Mouse (Mus musculus) urinary bladder, adult 2 months (tissue): ENCODE measurements around the gene Taf9. TPM values are rescaled to one million over a fixed set of nuclear protein-coding genes. Genes with fewer than 3 reads are reported as not detected.

Source experiments
- DNase-seq: peaks from one replicate; pipeline ENCODE4 v3.0.0; 2022; ENCODE audit warnings: low spot score
- polyA plus RNA-seq: library from polyadenylated mRNA; depleted of rRNA; stranded (reverse); fragments of >200 nt; gene quantifications from 2 replicates; pipeline ENCODE4 v1.2.3, GENCODE M21; 2012; rRNA removed

Gene Taf9
- polyA plus RNA-seq = 8.3 and 8.7 TPM in 2 replicates

DNA sequence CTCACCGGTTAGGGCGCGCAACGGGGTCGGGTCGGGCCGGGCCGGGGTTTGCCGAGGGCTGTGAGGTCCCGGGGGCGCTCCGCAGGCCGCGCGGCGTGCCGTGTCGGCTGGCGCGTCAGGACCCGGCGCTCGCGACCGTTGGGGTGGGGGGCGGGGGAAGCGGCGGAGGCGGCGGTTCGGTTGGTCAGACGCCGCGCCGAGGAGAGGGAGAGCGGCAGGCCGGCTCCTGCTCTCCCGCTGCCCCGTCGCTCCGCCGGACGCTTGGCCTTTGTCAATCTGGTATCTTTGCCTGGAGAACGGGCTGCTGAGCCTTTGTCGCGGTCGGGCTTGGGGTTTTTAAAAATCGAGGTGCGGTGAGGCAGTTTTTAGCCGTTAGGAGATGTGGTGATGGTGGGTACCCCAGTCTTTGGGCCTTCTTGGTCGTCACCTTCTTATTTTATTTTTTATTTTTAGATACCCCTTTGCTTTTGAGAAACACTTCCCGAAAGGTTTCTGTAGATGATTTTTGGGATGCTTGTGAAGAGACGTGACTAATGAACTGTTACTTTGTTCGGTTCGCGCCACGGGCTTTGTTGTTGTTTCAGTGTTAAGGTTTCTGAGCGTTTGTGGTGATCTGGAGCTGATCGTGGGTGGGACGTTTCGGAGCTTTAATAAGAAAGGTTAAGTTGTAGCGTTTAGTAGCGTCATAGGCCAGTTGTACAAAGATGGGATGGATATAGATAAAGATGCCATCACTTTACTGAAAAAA lies at the start of gene Taf9:
Gene Taf9, plus strand, starts transcription at position 141 of the 748 bp plus-strand sequence.
- no peak for DNase-seq

DNA sequence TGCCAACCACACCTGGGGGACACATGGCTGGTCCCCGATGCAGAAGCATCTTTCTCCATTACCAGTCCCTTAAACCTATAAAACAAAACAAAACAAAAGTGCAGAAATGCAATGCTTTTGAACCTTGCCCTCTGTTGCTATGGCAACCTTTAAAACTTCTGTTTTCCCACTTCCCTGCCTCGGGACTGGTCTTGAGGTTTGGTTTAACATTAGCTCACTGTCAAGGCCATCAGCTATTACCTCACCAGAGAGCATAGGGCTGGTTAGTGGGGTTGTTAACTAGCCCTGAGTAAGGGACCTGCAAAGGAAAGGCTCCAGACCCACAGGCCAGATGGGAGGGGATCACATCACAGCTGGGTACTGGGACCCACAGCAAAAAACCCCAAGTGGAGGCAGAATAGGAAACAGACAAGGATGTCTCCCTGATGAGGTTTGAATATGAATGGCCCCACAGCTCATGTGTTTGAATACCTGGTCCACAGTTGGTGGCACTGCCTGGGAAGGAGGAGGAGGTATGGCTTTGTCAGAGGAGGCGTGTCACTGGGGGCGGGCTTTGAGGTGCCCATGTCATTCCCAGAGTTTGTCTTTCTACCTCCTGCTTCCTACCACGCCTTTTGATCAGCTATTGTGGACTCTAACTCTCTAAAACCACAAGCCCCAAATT lies 49.0 kb upstream of the Taf9 start:
- DNase-seq = no peak

DNA sequence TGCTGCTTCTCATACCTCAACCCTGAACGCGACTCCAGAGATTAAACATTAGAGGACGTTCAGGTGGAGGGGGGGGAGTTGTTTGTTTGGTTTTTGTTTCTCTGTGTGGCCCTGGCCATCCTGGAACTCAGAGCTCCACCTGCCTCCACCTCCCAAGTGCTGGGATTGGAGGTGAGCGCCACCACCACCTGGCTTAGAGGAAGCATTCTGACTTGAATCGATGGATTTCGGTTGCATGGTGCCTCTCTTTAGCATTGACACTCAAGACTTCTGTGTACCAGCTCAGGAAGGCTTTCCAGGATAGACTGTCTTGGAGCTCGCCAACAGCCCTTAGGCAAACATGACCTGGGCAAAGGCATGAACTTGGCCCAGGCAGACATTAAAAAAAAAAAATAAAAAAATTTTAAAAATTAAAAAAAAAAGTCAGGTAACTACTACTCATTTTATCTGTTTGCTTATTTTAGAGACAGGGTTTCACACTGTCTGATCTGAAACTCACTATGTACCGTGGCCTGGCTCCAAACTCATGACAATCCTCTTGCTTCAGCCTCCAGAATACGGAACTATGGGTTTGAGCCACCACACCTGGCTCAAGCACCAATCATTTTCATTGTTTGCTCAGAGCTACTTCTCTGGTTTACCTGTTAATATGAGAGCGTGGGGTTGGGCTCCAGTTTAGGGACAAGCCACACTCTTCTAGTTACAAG lies 48.2 kb upstream of the Taf9 start:
- DNase-seq = no peak

DNA sequence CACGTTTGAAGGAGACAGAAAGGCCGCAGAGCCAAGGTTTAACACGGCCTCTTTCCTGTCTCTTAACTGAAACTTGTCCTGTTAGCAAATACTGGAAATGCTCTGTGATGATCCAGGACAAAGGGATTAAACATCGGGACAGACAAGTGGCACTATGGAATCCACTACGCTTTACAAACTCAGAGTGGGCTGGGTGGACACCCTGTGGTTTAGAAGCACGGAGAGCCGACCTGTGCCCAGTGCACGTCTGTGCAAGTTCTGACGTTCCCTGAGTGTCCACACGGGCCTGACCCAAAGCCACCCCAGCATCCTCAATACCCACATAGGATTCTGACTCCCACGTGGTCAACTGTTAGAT lies 47.7 kb upstream of the Taf9 start:
- DNase-seq = no peak

DNA sequence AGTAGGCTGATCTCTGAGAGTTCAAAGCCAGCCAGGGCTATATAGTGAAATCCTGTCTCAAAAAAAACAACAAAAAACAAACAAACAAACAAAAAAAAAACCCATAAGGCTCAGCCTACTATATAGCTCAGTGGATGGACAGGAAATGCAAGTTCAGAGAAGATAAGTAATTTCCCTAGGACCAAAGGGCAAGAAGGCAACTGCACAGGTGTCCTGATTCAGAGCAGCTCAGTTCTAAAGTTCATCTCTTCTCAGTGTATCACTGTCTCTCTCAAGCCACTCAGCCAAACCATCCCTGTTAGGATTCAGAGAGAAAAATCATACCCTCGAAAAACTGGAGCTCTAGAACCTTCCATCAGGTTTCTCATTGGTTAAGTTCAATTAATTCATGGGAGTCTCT lies 45.5 kb upstream of the Taf9 start:
- DNase-seq = no peak

DNA sequence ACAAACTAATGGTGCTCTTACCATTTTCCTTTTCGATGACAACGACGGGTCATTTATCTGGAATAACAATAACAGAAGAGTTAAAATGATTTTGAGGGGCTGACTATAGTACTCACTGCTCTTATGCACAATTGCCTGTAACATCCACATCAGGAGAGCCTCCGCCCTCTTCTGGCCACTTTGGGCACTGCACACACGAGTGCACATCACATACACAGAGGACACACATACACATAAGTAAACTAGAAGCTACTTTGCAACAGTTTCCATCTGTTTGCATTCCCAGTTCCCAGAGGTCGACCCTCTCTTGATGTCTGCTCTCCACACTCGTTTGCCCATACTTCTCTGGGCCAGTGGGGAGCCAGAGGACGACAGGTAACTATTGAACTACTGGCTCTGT lies 43.6 kb upstream of the Taf9 start:
- DNase-seq = no peak

DNA sequence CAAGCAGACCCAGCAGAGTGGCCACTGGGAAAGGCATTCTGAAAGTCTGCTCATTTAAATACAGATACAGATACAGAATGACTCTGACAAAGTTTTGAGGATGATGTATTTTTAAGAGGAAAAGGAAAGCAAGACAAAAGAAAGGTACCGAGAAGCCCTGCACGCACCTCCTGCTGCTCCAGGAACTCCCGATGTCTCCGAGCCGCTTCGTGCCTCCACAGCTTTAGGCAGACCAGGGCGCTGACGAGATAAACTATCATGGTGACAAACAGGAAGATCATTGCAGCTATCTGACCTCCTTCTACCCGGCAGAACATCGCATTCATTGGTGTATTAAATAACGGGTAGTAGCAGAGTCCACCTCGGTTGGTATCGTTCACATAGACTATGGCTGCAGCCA lies 40.1 kb upstream of the Taf9 start:
- no peak for DNase-seq

DNA sequence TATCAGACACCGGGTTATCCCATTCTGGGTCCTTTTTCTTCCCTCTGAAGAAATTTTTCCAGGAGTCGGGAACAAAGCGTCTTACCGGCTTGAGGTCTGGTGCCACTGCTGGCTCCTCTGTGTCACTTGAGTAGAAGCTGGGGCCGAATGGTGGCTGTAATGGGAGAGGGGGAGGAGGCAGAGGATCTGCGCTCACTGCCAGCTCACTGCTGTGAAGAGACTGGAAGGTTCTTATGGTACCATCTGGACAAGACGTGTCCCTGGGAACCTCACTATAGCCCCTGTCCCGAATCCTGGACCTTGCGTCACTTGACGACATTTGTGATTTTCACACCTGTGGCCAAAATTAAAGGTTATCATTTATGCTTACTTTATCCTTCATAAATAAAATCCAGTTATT lies 39.1 kb upstream of the Taf9 start:
- DNase-seq = no peak

DNA sequence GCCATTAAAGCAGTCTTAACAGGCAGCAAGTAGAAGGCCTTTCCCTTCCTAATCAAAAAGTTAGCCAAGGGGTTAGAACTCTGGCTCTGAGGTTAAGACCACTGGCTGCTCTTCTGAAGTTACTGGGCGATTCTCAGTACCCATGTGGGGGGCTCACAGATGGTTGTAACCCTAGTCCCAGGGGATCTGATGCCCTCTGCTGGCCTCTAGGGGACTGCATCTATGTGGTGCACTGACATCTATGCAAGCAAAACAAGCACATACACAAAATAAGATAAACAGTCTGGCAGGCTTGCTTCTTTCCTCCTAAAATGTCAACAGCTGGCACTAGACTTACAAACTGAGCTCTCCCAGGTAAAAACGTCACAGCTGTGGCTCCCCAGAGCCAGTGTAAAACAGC lies 38.5 kb upstream of the Taf9 start:
- DNase-seq = no peak

DNA sequence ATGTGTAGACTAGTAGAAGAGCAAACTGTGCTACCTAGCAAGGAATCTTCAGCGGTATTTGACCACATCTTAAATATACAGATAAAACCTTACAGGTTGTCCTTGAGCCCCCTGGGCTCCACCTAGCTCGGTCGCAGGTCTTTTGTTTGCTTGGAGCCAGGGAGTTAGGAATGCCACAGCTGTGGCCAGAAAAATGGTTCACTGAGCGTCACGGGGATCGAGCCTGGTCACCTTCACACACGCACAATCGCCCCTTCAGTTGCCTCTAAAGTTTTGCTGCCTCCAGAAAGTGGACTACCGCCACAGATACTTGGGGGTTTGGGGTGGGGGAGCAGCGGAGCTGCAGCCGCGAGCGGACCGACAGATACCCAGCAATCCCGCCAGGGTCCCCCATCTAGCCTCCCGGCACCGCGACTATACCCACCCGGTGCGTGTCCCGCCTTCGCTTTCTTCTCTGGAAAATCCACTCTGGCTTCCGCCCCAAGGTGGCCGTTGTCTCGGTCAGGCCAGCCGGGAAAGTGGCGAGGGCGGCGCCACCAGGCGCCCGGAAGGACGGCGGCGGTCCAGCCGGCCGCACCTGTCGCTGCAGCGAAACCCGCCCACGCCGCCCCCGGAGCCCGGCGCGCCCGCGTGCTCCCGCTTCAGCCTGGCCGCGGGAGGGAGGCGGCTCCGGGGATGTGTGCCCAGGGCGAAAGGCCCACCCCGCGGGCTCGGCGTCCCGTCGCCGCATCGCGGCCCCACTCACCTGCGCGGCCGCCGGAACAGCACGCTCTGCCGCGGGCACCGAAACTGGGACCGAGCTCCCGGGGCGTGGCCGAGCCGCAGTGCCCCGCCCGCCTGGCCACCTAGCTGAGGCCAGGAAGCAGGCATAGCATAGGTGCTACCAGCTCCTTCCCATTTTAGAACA lies 34.9 kb upstream of the Taf9 start, which contains the start of gene Marveld2:
Gene Marveld2, minus strand, starts transcription at position 791 of the 907 bp plus-strand sequence.
- peak; percentile 61 for DNase-seq

DNA sequence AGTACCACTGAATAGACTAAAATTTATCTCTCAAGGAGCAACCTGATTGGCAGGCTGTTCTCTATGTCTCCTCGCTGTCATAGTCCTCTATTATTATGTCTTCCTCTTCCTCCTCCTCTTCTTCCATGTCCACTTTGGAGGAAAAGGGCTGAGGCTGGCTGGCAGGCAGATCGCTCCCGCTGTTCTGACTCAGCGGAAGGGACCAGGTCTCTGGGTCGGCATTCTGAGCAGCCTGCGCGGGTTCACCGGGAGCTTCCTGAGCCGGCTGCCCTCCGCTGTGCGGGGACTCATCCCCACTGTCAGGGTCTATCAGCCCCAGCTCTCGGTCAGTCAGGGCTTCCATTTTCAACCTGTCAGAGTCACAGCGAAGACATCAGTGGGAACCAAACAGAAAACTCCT lies 33.8 kb upstream of the Taf9 start:
- no peak for DNase-seq

DNA sequence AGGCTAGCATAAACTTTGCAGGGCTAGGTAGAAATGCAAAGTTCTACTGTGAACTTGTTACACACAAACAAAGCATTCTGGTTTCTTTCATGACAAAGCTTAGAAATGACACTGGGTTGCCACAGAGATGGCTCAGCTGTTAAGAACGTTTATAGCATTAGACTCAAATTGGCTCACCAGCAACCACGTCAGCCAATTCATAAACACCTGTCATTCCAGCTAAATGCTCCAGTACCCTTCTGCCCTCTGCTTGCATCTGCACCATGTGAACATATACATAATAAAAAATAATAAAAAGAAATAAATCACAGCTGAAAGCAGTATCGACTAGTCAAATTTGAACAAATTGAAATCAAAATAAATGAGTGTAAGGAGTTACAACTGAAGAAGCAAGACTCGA lies 29.1 kb upstream of the Taf9 start:
- DNase-seq = no peak

DNA sequence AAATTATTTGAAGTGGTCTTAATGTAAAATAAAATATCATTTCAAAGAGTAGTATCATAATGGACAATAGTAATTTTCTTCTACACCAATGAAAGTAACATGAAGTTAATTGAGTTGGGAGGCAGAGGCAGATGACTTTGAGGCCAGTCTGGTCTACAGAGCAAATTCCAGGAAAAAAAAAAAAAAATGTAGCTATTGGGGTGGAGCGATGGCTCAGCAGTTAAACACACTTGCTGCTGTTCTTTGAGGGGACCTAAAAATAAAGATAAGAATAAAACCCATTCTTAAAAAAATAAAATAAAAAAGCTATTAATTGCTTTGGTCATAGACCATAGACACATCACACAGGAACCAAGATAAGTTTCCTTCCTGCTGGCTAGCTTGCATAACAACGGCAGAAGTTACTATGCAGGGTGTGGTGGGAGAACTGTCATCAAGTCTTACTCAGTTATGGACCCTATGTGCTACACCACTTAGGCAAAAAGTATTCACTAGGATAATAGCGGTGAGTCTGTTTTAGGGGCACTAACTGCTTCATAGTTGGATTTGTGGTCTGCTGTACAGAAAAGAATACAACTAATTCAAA lies 17.2 kb upstream of the Taf9 start:
- DNase-seq = no peak

DNA sequence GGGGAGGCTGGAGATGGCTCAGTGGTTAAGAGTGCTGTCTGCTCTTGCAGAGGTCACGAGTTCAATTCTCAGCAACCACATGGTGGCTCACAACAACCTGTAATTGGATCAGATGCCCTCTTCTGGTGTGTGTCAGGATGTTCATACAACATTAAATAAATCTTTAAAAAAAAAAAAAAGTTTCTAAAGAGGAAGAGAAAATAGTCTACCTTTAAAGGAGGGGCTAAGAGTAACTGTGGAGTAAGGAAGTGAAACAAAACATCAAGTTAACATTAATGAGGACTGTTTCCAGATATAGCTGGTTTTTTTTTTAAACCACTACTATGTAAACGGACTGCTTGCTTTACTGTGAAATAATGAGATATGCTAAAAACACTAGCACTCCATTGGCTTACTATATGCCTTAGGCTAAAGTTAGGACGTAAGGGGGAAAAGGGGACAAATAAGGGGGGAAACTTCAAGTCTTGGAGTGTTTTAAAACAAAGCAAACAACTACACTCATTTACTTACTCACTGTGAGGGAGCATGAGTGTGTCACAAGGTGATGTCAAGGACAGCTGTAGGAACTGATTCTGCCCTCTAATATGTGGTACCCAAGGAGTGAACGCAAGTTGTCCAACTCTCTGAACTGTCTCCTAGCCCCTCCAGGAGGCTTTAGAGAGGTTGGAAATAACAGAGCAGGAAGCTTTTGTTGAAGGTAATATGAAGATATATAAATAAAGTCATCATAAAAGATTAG lies 8.7 kb upstream of the Taf9 start:
- DNase-seq = no peak

DNA sequence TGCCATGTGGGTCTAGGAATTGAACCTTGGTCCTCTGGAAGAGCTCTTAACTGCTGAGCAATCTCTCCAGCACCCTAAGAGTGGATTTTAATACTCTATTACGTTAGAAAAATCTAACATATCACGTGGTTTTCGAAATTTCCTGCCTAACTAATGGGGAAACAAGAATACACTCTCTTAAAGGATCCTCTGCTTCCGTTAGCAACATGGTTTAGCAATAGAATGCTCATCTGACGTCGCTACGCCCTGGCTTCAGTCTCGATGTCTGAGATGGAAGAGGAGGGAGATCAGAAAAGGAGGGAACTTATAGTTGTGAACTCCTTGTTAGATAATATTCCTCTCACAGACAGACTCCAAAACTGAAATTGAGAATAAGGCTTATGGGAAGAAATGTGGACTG lies 3.2 kb upstream of the Taf9 start:
- DNase-seq = no peak

DNA sequence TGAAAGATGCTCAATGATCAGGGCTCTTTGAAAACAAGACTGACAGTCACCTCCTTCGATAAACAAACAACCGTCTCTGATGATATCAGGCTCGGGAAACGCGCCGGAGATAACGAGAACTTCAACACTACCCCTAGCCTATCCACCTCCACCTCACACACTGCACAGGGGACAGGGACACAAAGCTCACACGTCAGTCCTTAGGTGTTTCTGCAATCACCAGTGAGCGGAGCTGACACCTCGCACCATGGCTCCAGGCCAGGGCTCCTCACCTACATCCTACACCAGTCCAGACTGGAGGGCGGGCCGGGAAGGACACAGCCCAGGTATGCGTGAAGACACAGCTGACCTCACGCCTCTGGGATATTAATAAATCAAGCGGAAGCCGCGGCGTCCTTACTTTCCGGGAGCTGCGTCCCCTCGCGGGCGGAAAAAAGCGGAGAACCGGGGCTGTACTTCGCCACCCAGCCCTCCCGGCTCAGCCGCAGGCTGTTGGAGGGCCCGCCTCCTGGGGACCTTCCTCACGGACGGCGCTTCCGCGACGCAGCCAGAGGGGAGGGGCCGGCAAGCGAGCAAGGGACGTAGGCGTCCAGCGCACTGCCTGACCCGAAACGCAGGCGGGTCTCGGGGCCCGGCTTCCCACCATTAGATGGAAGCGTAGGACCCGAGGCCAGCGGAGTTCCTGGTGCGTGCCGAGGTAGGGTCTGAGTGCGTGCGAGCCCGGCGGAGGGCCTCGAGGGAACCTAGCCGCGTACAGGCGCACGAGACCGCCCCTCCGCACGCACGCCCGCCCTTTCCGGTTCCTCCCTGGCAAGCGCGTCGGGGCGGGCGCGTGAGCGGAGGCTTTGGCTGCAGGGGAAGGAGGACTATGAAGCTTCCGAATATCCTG lies 585 bp upstream of the Taf9 start, which contains the start of the genes Ak6 and Rad17:
Gene Ak6, plus strand, starts transcription at position 430 of the 889 bp plus-strand sequence.
Gene Rad17, minus strand, starts transcription at position 502 of the 889 bp plus-strand sequence.
- DNase-seq = peak; percentile 98

DNA sequence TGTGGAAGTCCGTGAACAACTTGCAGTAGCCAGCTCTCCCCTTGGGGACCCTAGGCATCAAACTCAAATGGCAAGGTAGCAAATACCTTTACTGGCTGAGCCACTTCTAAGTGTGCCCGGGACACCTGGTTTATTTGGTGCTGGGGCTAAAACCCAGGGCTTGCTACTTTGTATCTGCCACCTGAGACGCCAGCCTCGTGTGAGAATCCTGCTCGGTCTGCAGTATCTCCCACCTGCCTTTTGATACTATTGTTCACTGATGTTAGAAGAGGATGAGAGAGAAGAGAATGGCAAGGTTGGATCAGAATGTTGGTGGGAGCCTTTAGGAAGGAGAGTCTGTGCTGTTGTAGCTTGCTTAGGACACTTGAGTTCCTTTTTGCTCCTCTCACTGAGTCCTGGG lies 6.7 kb downstream of the Taf9 start:
- DNase-seq = no peak

DNA sequence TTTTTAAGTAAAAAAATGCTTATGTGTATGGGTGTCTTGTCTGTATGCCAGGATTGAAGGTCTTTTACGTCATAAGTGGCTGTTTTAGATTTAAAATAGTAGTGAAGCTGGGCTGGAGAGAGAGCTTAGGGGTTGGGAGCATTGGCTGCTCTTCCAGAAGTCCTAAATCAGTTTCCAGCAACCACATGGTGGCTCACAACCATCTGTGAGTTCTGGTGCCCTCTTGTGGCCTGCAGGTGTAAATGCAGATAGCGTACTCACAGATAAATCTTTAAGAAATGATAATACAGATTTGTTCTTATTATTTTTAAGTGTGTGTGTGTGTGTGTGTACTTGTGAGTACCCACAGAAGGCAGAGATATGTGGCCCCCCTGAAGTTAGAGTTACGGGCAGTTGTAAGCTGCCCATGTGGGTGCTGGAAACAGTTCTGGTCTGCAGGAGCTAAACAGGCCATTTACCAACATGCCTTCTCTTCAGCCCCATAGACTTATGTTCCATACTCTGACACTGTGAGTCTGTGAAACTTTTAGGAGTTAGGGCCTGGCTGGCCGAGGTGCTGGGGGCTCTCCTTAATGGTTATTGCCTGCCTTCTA lies 8.6 kb downstream of the Taf9 start:
- no peak for DNase-seq
